Mouse (Mus musculus) ES-E14 (cell line): ENCODE results near the gene Tkt.
"Not testable (repeated sequence)": the region's sequence is repeated elsewhere in the genome, so short reads cannot be mapped to it uniquely, and the experiment has no call there.

Experiments
- CHD2 ChIP-seq: IDR thresholded peaks from 2 replicates; pipeline ENCODE4 v1.6.1; 2014; ENCODE audit warnings: mild to moderate bottlenecking, low read depth, low read length, inconsistent platforms
- HCFC1 ChIP-seq: IDR thresholded peaks from 2 replicates; pipeline ENCODE4 v1.6.1; 2012; ENCODE audit warnings: low read length, inconsistent platforms, borderline replicate concordance; ENCODE audit not compliant: insufficient read depth
- MAFK ChIP-seq: IDR thresholded peaks from 2 replicates; pipeline ENCODE4 v1.6.1; 2014; ENCODE audit warnings: mild to moderate bottlenecking, low read depth, low read length, inconsistent platforms; ENCODE audit not compliant: insufficient read depth
- ZC3H11A ChIP-seq: IDR thresholded peaks from 2 replicates; pipeline ENCODE4 v1.6.1; 2012; ENCODE audit warnings: low read depth, mild to moderate bottlenecking, inconsistent platforms, low read length, borderline replicate concordance

DNA sequence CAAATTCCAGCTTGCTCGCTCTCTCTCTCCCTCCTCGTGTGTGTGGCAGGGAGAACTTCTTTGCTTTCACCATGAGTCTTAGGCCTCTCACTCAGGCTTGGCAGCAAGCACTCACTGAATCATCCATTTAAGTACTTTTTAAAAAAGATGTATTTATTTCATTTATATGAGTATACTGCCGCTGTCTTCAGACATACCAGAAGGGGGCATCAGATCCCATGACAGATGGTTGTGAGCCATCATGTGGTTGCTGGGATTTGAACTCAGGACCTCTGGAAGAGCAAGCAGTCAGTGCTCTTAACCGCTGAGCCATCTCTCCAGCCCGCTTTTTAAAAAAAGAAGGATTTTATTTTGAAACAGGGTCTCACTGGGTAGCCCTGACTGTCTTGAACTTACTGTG, 4.8 kb upstream of the Tkt start:
- not testable (repeated sequence) for TF ChIP-seq HCFC1, ZC3H11A, MAFK, CHD2
